ENCODE assay signal across 11 mouse cellular contexts in genomic region chr16:94349588-94350286, GRCm38 (mm10). TPM values are rescaled to one million over a fixed set of nuclear protein-coding genes. Genes with fewer than 3 reads are reported as not detected.
DNase-seq lines count a peak whose midpoint lies in the region; ATAC-seq and TF ChIP-seq lines count a peak whose summit lies in the region.
"Had no signal": no experiment of that assay in that cellular context is flagged by ENCODE, and none has a peak within 500 bp of the region (broad histone marks: within the 10 kb centered on the region; RNA-seq: fewer than 3 reads in every experiment).

No protein-coding gene starts in this region.

- H3K4me1 ChIP-seq in hindbrain, embryonic 14.5 days (replicated peaks; ENCODE audit: control insufficient read depth, insufficient read depth, low read length) = peaks cover 11% of the 10 kb centered on the region; the same call in 1 of the 2 replicates
- no peaks in the 10 kb centered on the region for H3K4me1 ChIP-seq in hindbrain, embryonic 11.5 days (replicated peaks; ENCODE audit: control insufficient read depth, insufficient read depth, low read length)
- H3K4me1 ChIP-seq in megakaryocyte, embryonic 14.5 days = peaks cover 46% of the 10 kb centered on the region
- H3K4me1 ChIP-seq in lung, postnatal 0 days (ENCODE audit: insufficient read depth, low read depth, low read length) = no peaks in the 10 kb centered on the region

- TF ChIP-seq CTCF in lung, postnatal 0 days (IDR thresholded peaks at IDR 0.05) = no peak

- H3K27me3 ChIP-seq in hindbrain, embryonic 14.5 days (ENCODE audit: control insufficient read depth, insufficient read depth, low read length) = no peaks in the 10 kb centered on the region
- H3K27me3 ChIP-seq in hindbrain, embryonic 11.5 days (ENCODE audit: control insufficient read depth, insufficient read depth, low read length) = no peaks in the 10 kb centered on the region
- peaks cover 5% of the 10 kb centered on the region for H3K27me3 ChIP-seq in megakaryocyte, embryonic 14.5 days (replicated peaks)
- H3K27me3 ChIP-seq in lung, postnatal 0 days (replicated peaks; ENCODE audit: insufficient read depth, low read length) = no peaks in the 10 kb centered on the region
- H3K27me3 ChIP-seq: liver, embryonic 13.5 days had no signal

- H3K9ac ChIP-seq in hindbrain, embryonic 14.5 days = no peak overlapping the region
- H3K9ac ChIP-seq in hindbrain, embryonic 11.5 days (ENCODE audit: low read depth, low read length) = no peak overlapping the region
- H3K9ac ChIP-seq in lung, postnatal 0 days (replicated peaks; ENCODE audit: low read depth) = no peak overlapping the region
- H3K9ac ChIP-seq: liver, embryonic 13.5 days had no signal

- no peaks in the 10 kb centered on the region for H3K9me3 ChIP-seq in hindbrain, embryonic 14.5 days (ENCODE audit: control insufficient read depth, low read length)
- H3K9me3 ChIP-seq in hindbrain, embryonic 11.5 days (ENCODE audit: control insufficient read depth, low read length) = no peaks in the 10 kb centered on the region
- no peaks in the 10 kb centered on the region for H3K9me3 ChIP-seq in megakaryocyte, embryonic 14.5 days
- H3K9me3 ChIP-seq in lung, postnatal 0 days (ENCODE audit: low read length) = no peaks in the 10 kb centered on the region
- H3K9me3 ChIP-seq: liver, embryonic 13.5 days had no signal

- no peak for TF ChIP-seq EP300 in lung, postnatal 0 days (IDR thresholded peaks at IDR 0.05)

- peak; percentile 55; the same call in 1 of the 2 replicates for ATAC-seq in hindbrain, embryonic 14.5 days (ENCODE audit: low FRiP score)
- ATAC-seq in hindbrain, embryonic 11.5 days (ENCODE audit: low FRiP score) = no peak
- no peak for ATAC-seq in megakaryocyte, adult 5-6 weeks (ENCODE audit: poor library complexity, severe bottlenecking)
- no peak for ATAC-seq in lung, postnatal 0 days

- DNase-seq in hindbrain, embryonic 14.5 days (ENCODE audit: low spot score) = no peak
- no peak for DNase-seq in hindbrain, embryonic 11.5 days (ENCODE audit: low spot score)
- DNase-seq in brain, adult 2 months (ENCODE audit: low read depth, low spot score) = peak; percentile 34
- peak; percentile 12 to 46 for DNase-seq in kidney, postnatal 25 days
- DNase-seq in lung, postnatal 0 days (ENCODE audit: low spot score) = no peak
- DNase-seq in spleen, postnatal 14 days (ENCODE audit: low spot score in 2 of 2) = no peak
- DNase-seq: liver, embryonic 13.5 days; lung, postnatal 4 days; right cerebral cortex, adult 18-20 months had no signal

- no peak overlapping the region for H3K4me3 ChIP-seq in hindbrain, embryonic 14.5 days (replicated peaks; ENCODE audit: low read length)
- H3K4me3 ChIP-seq in hindbrain, embryonic 11.5 days (ENCODE audit: low read depth, low read length) = no peak overlapping the region
- peak overlapping the region; percentile 62 for H3K4me3 ChIP-seq in megakaryocyte, embryonic 14.5 days (replicated peaks)
- H3K4me3 ChIP-seq in lung, postnatal 0 days (ENCODE audit: low read depth, low read length) = no peak overlapping the region
- H3K4me3 ChIP-seq: liver, embryonic 13.5 days had no signal

- 62% methylated on average over 11 of the region's 11 CpGs for WGBS in hindbrain, embryonic 14.5 days
- WGBS in hindbrain, embryonic 11.5 days = 77% methylated on average over 11 of the region's 11 CpGs
- 62% methylated on average over 11 of the region's 11 CpGs for WGBS in lung, postnatal 0 days

- no peaks in the 10 kb centered on the region for H3K36me3 ChIP-seq in hindbrain, embryonic 14.5 days (replicated peaks; ENCODE audit: control insufficient read depth, insufficient read depth)
- H3K36me3 ChIP-seq in hindbrain, embryonic 11.5 days (ENCODE audit: control insufficient read depth, insufficient read depth, low read length) = no peaks in the 10 kb centered on the region
- H3K36me3 ChIP-seq in megakaryocyte, embryonic 14.5 days (replicated peaks; ENCODE audit: low read length) = no peaks in the 10 kb centered on the region
- no peaks in the 10 kb centered on the region for H3K36me3 ChIP-seq in lung, postnatal 0 days (ENCODE audit: insufficient read depth, low read length)
- H3K36me3 ChIP-seq: liver, embryonic 13.5 days had no signal

- H3K4me2 ChIP-seq in hindbrain, embryonic 14.5 days (replicated peaks) = peak overlapping the region; percentile 12; the same call in 1 of the 2 replicates
- H3K4me2 ChIP-seq in hindbrain, embryonic 11.5 days (replicated peaks; ENCODE audit: low read depth, low read length) = no peak overlapping the region
- H3K4me2 ChIP-seq in lung, postnatal 0 days (replicated peaks; ENCODE audit: low read depth, low read length) = no peak overlapping the region
- H3K4me2 ChIP-seq: liver, embryonic 13.5 days had no signal

- no peak overlapping the region for H3K27ac ChIP-seq in hindbrain, embryonic 14.5 days
- H3K27ac ChIP-seq in hindbrain, embryonic 11.5 days (ENCODE audit: low read depth, low read length) = no peak overlapping the region
- no peak overlapping the region for H3K27ac ChIP-seq in lung, postnatal 0 days (ENCODE audit: low read length)
- H3K27ac ChIP-seq: liver, embryonic 13.5 days had no signal

RNA-seq across cellular contexts. Expression of gene Ttc3, which starts 20.7 kb away (rescaled TPM):
- 1,054 and 1,085 TPM in 2 replicates for polyA plus RNA-seq in hindbrain, embryonic 14.5 days (2014; fragmentation: Nextera tagmentation; extraction: Ambion mirVana)
- polyA plus RNA-seq in hindbrain, embryonic 11.5 days (2014; fragmentation: Nextera tagmentation; extraction: Ambion mirVana) = 526 and 624 TPM in 2 replicates
- 1.5 and 2.1 TPM in 2 replicates for polyA plus RNA-seq in megakaryocyte, embryonic 14.5 days (2012; ENCODE audit: insufficient read depth, low replicate concordance)
- 12.0 and 19.7 TPM in 2 replicates for total RNA-seq in megakaryocyte, adult 5-6 weeks (2015)
- 39.3 and 56.6 TPM in 2 replicates for total RNA-seq in megakaryocyte, adult 5-6 weeks (2017)
- polyA plus RNA-seq in lung, postnatal 0 days (2015; fragmentation: Nextera tagmentation; extraction: Ambion mirVana) = 68.9 and 78.9 TPM in 2 replicates

RNA-seq across cellular contexts. Expression of gene Ripply3, which starts 21.5 kb away (rescaled TPM):
- polyA plus RNA-seq in hindbrain, embryonic 14.5 days (2014; fragmentation: Nextera tagmentation; extraction: Ambion mirVana) = 0.76 and 1.3 TPM in 2 replicates
- 5.7 and 6.9 TPM in 2 replicates for polyA plus RNA-seq in hindbrain, embryonic 11.5 days (2014; fragmentation: Nextera tagmentation; extraction: Ambion mirVana)
- polyA plus RNA-seq in megakaryocyte, embryonic 14.5 days (2012; ENCODE audit: insufficient read depth, low replicate concordance) = not detected in 2 replicates
- total RNA-seq in megakaryocyte, adult 5-6 weeks (2015) = 0.23 TPM in 1 of 2 replicates, not detected in the other
- total RNA-seq in megakaryocyte, adult 5-6 weeks (2017) = not detected in 2 replicates
- polyA plus RNA-seq in lung, postnatal 0 days (2015; fragmentation: Nextera tagmentation; extraction: Ambion mirVana) = 73.9 and 89.3 TPM in 2 replicates

RNA-seq across cellular contexts. Expression of gene Pigp, which starts 21.9 kb away (rescaled TPM):
- polyA plus RNA-seq in hindbrain, embryonic 14.5 days (2014; fragmentation: Nextera tagmentation; extraction: Ambion mirVana) = 88.4 and 103 TPM in 2 replicates
- 77.0 and 90.9 TPM in 2 replicates for polyA plus RNA-seq in hindbrain, embryonic 11.5 days (2014; fragmentation: Nextera tagmentation; extraction: Ambion mirVana)
- 25.2 and 39.6 TPM in 2 replicates for polyA plus RNA-seq in megakaryocyte, embryonic 14.5 days (2012; ENCODE audit: insufficient read depth, low replicate concordance)
- 9.9 and 11.1 TPM in 2 replicates for total RNA-seq in megakaryocyte, adult 5-6 weeks (2015)
- 4.8 and 10.2 TPM in 2 replicates for total RNA-seq in megakaryocyte, adult 5-6 weeks (2017)
- 134 and 149 TPM in 2 replicates for polyA plus RNA-seq in lung, postnatal 0 days (2015; fragmentation: Nextera tagmentation; extraction: Ambion mirVana)

RNA-seq across cellular contexts. Expression of gene Hlcs, which starts 36.4 kb away (rescaled TPM):
- polyA plus RNA-seq in hindbrain, embryonic 14.5 days (2014; fragmentation: Nextera tagmentation; extraction: Ambion mirVana) = 6.7 and 7.7 TPM in 2 replicates
- polyA plus RNA-seq in hindbrain, embryonic 11.5 days (2014; fragmentation: Nextera tagmentation; extraction: Ambion mirVana) = 8.9 TPM in 2 replicates
- polyA plus RNA-seq in megakaryocyte, embryonic 14.5 days (2012; ENCODE audit: insufficient read depth, low replicate concordance) = 1.6 and 1.8 TPM in 2 replicates
- total RNA-seq in megakaryocyte, adult 5-6 weeks (2015) = 22.8 and 25.3 TPM in 2 replicates
- total RNA-seq in megakaryocyte, adult 5-6 weeks (2017) = 14.8 and 21.9 TPM in 2 replicates
- 4.6 and 5.0 TPM in 2 replicates for polyA plus RNA-seq in lung, postnatal 0 days (2015; fragmentation: Nextera tagmentation; extraction: Ambion mirVana)

Comparison
In these comparisons a context has a peak if more than half of its experiments do, and no peak if none do; other contexts are left out.
1. DNase-seq: peak in brain, adult 2 months (single experiment) and kidney, postnatal 25 days (2 of 2); none in hindbrain, embryonic 14.5 days (single experiment), hindbrain, embryonic 11.5 days (single experiment), lung, postnatal 0 days (single experiment) and spleen, postnatal 14 days (0 of 2).
2. RNA of gene Ttc3, which starts 20.7 kb away (polyA plus RNA-seq): 1,054 to 1,085 TPM in hindbrain, embryonic 14.5 days, 526 to 624 TPM in hindbrain, embryonic 11.5 days and 68.9 to 78.9 TPM in lung, postnatal 0 days; 1.5 to 2.1 TPM in megakaryocyte, embryonic 14.5 days; every median in the first group is over 10 times any median in the second.